Comparison of ENCODE assay signal across 8 mouse cellular contexts in genomic region chr2:114654365-114655239, GRCm38 (mm10). TPM values are rescaled to one million over a fixed set of nuclear protein-coding genes. Genes with fewer than 3 reads are reported as not detected.
A peak's percentile ranks its signal among the peaks of the same experiment; 100 is the strongest.
DNase-seq lines count a peak whose midpoint lies in the region; ATAC-seq lines count a peak whose summit lies in the region.

Gene Dph6 (minus strand): TSS chr2:114654964.

- peak; percentile 92 for ATAC-seq in megakaryocyte progenitor cell, adult 5-6 weeks (replicated peaks; ENCODE audit: poor library complexity)

- peak; percentile 93 for DNase-seq in adipocyte (ENCODE audit: low spot score)
- peak; percentile 87 for DNase-seq in embryo, embryonic 10 days (ENCODE audit: low spot score)
- DNase-seq in gastrocnemius, postnatal 10 days = peak; percentile 83
- peak; percentile 89 for DNase-seq in induced T-regulatory cell, adult 2 months (ENCODE audit: low read depth)
- DNase-seq in left cerebral cortex, adult 9 months (ENCODE audit: low spot score in 2 of 2) = peak; percentile 68 to 86
- peak; percentile 84 for DNase-seq in right cerebral cortex, postnatal 14 days
- peak; percentile 80 to 85 for DNase-seq in urinary bladder, postnatal 36 days (ENCODE audit: low spot score in 2 of 2)

RNA-seq across cellular contexts. Expression of gene Dph6, which starts in this region (rescaled TPM):
- total RNA-seq in gastrocnemius, postnatal 10 days (2021) = 1 to 10 TPM; 4.6 to 7.9 TPM
- total RNA-seq in megakaryocyte progenitor cell, adult 5-6 weeks (2015) = 40.7 and 50.2 TPM in 2 replicates
- total RNA-seq in megakaryocyte progenitor cell, adult 5-6 weeks (2017) = 18.2 and 19.9 TPM in 2 replicates

Comparison
In these comparisons a context has a peak if more than half of its experiments do, and no peak if none do; other contexts are left out.
1. Peak in every context shown above with its lines: DNase-seq and ATAC-seq.